Mouse (Mus musculus) olfactory bulb, adult 2 months (tissue): ENCODE measurements around the gene Hpd.
A peak's percentile ranks its signal among the peaks of the same experiment; 100 is the strongest.

Source experiments
- CTCF ChIP-seq: fragments of 200-500 bp; IDR thresholded peaks from 2 replicates; pipeline ENCODE4 v1.5.1; 2012; ENCODE audit warnings: low read depth, mild to moderate bottlenecking, low read length, moderate library complexity; ENCODE audit not compliant: insufficient read depth
- POLR2A ChIP-seq: fragments of 200-500 bp; IDR thresholded peaks from 2 replicates; pipeline ENCODE4 v1.6.1; 2012; ENCODE audit warnings: mild to moderate bottlenecking, low read depth, low read length, moderate library complexity; ENCODE audit not compliant: insufficient read depth

GRCm38 (mm10) chr5:123138953-123139721 lies 43.4 kb downstream of the Hpd start:
- no peak for TF ChIP-seq CTCF
- TF ChIP-seq POLR2A, result peak; percentile 63; the same call in 1 of the 2 replicates
